Mouse (Mus musculus) hindbrain, embryonic 10.5 days (tissue): ENCODE measurements at regions not wholly inside any gene's neighbourhood (a gene's known extent, or its start where the extent isn't known, plus 50 kb on each side); places are given as distances from the start of the nearest gene placed in this dataset.
A peak's percentile ranks its signal among the peaks of the same experiment; 100 is the strongest.
"Not testable (repeated sequence)": the region's sequence is repeated elsewhere in the genome, so short reads cannot be mapped to it uniquely, and the experiment has no call there.

ENCODE experiments used
- DNase-seq: peaks from one replicate; pipeline ENCODE4 v3.0.0-alpha.2; 2017; ENCODE audit warnings: low spot score
- H3K27ac ChIP-seq: fragments of 300-500 bp; sonication (generic); 2 replicates; pipeline ENCODE4 v1.5.1; 2016; ENCODE audit warnings: mild to moderate bottlenecking, moderate library complexity
- H3K27me3 ChIP-seq: fragments of 300-500 bp; sonication (generic); 2 replicates; pipeline ENCODE4 v1.6.1; 2016; ENCODE audit warnings: mild to moderate bottlenecking; ENCODE audit not compliant: poor library complexity, insufficient read depth, severe bottlenecking
- H3K36me3 ChIP-seq: fragments of 300-500 bp; sonication (generic); 2 replicates; pipeline ENCODE4 v1.6.1; 2016; ENCODE audit warnings: mild to moderate bottlenecking, moderate library complexity
- H3K4me1 ChIP-seq: fragments of 300-500 bp; sonication (generic); replicated peaks from 2 replicates; pipeline ENCODE4 v1.6.1; 2016; ENCODE audit warnings: mild to moderate bottlenecking
- H3K4me3 ChIP-seq: fragments of 300-500 bp; sonication (generic); 2 replicates; pipeline ENCODE4 v1.5.1; 2016; ENCODE audit warnings: mild to moderate bottlenecking, moderate library complexity
- H3K9me3 ChIP-seq: fragments of 300-500 bp; sonication (generic); 2 replicates; pipeline ENCODE4 v1.6.1; 2016; ENCODE audit warnings: mild to moderate bottlenecking, moderate library complexity
- WGBS: fragments of 180-500 bp; shearing (Covaris S2); methylation state at CpG from one replicate; pipeline ENCODE4 v1.1.7; 2016; 5-methylcytosine and 5-hydroxymethylcytosine counted together

GRCm38 (mm10) chr1:184241846-184242245 is 207.7 kb upstream of the 1700056E22Rik start:
- Histone ChIP-seq H3K27me3 (no peaks in the 10 kb centered on the region), H3K36me3 (no peaks in the 10 kb centered on the region), H3K9me3 (no peaks in the 10 kb centered on the region), H3K4me3 (no peak overlapping the region), H3K4me1 (no peaks in the 10 kb centered on the region), H3K27ac (no peak overlapping the region)
- WGBS, result 63% methylated on average over 4 of the region's 4 CpGs
- no peak for DNase-seq

DNA sequence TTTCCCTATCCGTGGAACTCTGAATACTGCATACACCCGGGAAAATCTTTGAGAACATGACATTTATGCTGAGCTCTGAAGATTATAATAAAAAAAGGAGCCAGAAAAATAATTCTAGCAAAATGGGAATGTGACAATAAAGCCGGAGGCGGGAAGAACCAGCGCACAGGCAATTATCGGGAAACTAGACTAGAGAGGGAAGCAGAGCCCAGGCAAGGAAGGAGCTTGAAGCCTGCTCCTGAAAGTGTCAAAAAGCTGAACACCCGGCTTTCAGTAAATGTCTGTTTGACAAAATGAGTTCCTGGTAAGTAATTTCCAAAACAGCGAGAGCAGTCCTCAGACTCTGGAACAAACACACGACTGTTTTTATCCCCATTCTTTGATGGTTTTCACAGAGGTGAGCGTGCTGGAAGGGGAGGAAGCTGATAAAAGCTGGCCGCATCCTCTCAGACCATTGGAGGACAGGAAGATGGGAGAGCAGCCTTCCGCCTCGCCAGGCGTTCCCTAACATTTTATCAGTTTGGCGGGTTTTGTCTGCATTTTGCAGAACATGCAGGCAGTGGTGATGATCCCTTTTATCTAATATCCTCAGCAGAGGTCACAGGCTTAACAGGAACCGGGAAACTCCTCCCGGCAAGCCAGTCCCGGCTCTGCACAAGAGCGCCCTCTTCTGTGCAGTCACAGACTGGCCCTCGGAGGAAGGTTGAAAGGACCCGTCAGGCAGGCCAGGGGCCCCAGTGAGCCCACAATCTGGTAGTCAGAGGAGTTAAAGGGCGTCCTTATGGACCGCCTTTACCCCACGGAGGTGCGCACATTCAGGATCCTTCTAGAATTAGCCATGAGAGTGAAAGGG is 201.3 kb upstream of the 1700056E22Rik start:
- WGBS, result 24% methylated on average over 25 of the region's 25 CpGs
- Histone ChIP-seq H3K9me3 (no peaks in the 10 kb centered on the region), H3K27ac (peak overlapping the region; percentile 60), H3K4me3 (peak overlapping the region; percentile 36), H3K36me3 (no peaks in the 10 kb centered on the region), H3K4me1 (peaks cover 19% of the 10 kb centered on the region), H3K27me3 (no peaks in the 10 kb centered on the region)
- peak; percentile 84 for DNase-seq

DNA sequence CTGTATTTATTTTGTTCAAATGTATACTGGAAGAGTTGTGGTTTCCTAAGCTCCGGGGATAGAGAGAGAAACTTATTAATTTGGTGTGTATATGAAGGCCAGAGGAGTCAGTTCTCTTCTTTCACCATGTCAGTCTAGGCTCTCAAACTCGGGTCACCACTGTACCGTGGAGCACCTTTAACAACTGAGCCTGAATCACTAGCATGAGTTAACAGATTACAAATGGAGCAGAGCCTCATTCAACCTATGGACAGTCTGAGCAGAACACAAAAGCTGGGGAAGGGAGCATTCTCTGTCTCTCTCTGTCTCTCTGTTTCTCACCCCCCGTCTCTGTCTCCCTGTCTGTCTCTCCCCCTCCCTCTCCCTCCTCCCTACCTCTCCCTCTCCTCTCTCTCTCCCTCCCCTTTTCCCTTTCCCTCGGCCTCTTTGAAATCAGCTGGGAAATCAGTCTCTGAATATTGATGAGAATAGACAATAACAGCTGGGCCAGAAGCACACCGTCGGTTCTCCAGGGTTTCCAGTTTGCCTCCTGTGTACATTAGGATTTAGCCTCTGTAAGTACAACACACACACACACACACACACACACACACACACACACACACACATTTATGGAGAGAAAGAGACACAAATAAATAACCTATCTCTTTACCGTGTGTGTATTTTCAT is 200.4 kb upstream of the 1700056E22Rik start:
- no peaks in the 10 kb centered on the region for H3K27me3 ChIP-seq
- H3K4me3 ChIP-seq, result no peak overlapping the region
- WGBS, result 53% methylated on average over 8 of the region's 8 CpGs
- 0 out of 2 replicates have a peak overlapping the region, but pooled peaks have one; percentile 60 for H3K27ac ChIP-seq
- H3K4me1 ChIP-seq, result peaks cover 19% of the 10 kb centered on the region
- H3K9me3 ChIP-seq, result no peaks in the 10 kb centered on the region
- DNase-seq, result peak; percentile 11
- no peaks in the 10 kb centered on the region for H3K36me3 ChIP-seq

DNA sequence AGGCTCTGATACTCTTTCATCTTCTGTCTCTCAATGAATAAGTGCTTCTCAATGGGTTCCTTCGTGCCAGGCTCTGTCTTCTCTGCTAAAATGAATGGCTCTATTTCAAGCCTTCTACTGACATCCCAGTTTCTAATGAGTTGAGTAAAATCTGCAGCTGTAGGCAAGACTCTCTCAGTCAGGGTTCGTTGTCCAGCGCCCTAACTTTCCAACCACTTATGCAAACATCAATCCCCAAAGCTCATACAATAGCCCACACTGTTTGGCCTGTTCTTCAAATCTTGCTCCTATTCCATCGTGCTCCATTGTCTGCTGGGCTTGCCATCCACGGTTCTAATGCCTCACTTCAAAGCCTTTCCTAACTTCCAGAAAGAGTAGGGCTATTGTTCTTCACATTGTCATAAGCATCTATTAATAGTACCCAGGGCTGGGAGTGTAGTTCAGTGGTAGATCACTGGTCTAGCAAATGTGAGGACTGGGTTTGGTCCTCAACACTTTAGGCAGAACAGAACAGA is 199.7 kb upstream of the 1700056E22Rik start:
- H3K9me3 ChIP-seq, result no peaks in the 10 kb centered on the region
- 69% methylated on average over 5 of the region's 5 CpGs for WGBS
- no peaks in the 10 kb centered on the region for H3K27me3 ChIP-seq
- no peak for DNase-seq
- no peak overlapping the region for H3K4me3 ChIP-seq
- H3K4me1 ChIP-seq, result peaks cover 19% of the 10 kb centered on the region
- H3K36me3 ChIP-seq, result no peaks in the 10 kb centered on the region
- no peak overlapping the region for H3K27ac ChIP-seq

- Histone ChIP-seq H3K4me3 (no peak overlapping the region), H3K36me3 (no peaks in the 10 kb centered on the region), H3K27me3 (no peaks in the 10 kb centered on the region), H3K4me1 (no peaks in the 10 kb centered on the region), H3K27ac (no peak overlapping the region), H3K9me3 (no peaks in the 10 kb centered on the region)
- no peak for DNase-seq
- WGBS, result 73% methylated on average over 2 of the region's 2 CpGs
These were observed 188.2 kb upstream of the 1700056E22Rik start for GRCm38 (mm10) chr1:184222326-184222725.

- H3K27ac ChIP-seq, result no peak overlapping the region
- no peaks in the 10 kb centered on the region for H3K27me3 ChIP-seq
- no peaks in the 10 kb centered on the region for H3K9me3 ChIP-seq
- H3K36me3 ChIP-seq, result no peaks in the 10 kb centered on the region
- H3K4me3 ChIP-seq, result no peak overlapping the region
- H3K4me1 ChIP-seq, result no peaks in the 10 kb centered on the region
- no peak for DNase-seq
- 73% methylated on average over 3 of the region's 3 CpGs for WGBS
These were observed 187.7 kb upstream of the 1700056E22Rik start for GRCm38 (mm10) chr1:184221792-184222191.

- H3K27me3 ChIP-seq, result no peaks in the 10 kb centered on the region
- H3K4me1 ChIP-seq, result no peaks in the 10 kb centered on the region
- H3K4me3 ChIP-seq, result no peak overlapping the region
- H3K27ac ChIP-seq, result no peak overlapping the region
- H3K36me3 ChIP-seq, result no peaks in the 10 kb centered on the region
- 92% methylated on average over 4 of the region's 4 CpGs for WGBS
- no peaks in the 10 kb centered on the region for H3K9me3 ChIP-seq
- DNase-seq, result no peak
These were observed 163.2 kb upstream of the 1700056E22Rik start for GRCm38 (mm10) chr1:184197272-184197671.

DNA sequence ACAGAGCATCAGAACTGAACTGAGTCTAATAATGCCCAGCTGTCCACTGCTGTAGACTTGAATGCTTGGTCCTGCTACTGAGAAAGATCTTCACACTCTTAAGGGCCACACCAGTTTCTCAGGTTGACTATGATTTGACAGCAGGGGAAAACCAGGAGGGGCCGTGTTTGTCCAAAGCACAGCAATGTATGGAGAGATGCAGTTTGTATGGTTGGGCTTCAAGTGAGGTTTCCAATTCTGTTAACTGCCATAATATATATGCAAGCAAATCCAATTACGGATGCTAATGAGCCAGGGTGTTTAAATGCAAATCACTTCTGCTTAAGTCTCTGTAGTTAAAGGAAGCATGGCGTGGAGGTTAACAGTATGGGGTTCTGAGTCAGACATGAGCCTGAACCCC is 157.2 kb upstream of the 1700056E22Rik start:
- no peak overlapping the region for H3K4me3 ChIP-seq
- 81% methylated on average over 3 of the region's 3 CpGs for WGBS
- no peaks in the 10 kb centered on the region for H3K27me3 ChIP-seq
- H3K27ac ChIP-seq, result no peak overlapping the region
- no peak for DNase-seq
- no peaks in the 10 kb centered on the region for H3K9me3 ChIP-seq
- H3K4me1 ChIP-seq, result no peaks in the 10 kb centered on the region; the same call in 1 of the 2 replicates
- no peaks in the 10 kb centered on the region for H3K36me3 ChIP-seq

- H3K9me3 ChIP-seq, result no peaks in the 10 kb centered on the region
- H3K27me3 ChIP-seq, result no peaks in the 10 kb centered on the region
- no peak for DNase-seq
- H3K36me3 ChIP-seq, result no peaks in the 10 kb centered on the region
- no peak overlapping the region for H3K27ac ChIP-seq
- no peak overlapping the region for H3K4me3 ChIP-seq
- H3K4me1 ChIP-seq, result no peaks in the 10 kb centered on the region; the same call in 1 of the 2 replicates
These were observed 153.5 kb upstream of the 1700056E22Rik start for GRCm38 (mm10) chr1:184187582-184187981.

DNA sequence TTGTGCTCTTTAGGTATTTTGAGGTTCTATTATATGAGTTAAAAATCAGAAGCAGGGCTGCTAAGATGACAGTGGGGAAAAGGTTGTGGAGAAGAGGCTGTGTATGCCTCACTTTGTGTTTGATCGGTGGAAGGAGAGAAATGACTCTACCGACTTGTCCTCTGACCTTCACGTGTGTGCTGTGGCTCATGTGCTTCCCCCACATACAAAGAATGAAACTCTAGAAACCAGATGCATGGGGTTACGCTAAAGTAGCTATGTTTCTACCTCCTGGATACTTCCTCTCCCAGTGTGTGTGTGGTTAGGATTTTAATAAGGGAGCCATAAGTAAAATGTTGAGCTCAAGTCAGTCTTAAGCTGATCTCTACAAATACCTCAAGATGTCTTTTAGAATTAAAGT is 148.1 kb upstream of the 1700056E22Rik start:
- Histone ChIP-seq H3K27ac (no peak overlapping the region), H3K36me3 (no peaks in the 10 kb centered on the region), H3K4me3 (no peak overlapping the region), H3K27me3 (no peaks in the 10 kb centered on the region), H3K9me3 (no peaks in the 10 kb centered on the region), H3K4me1 (no peaks in the 10 kb centered on the region)
- DNase-seq, result no peak
- WGBS, result 91% methylated on average over 4 of the region's 4 CpGs

GRCm38 (mm10) chr1:184174416-184174815 is 140.3 kb upstream of the 1700056E22Rik start:
- not testable (repeated sequence) for H3K4me3 ChIP-seq, H3K36me3 ChIP-seq, H3K27me3 ChIP-seq, H3K27ac ChIP-seq, DNase-seq, H3K9me3 ChIP-seq, H3K4me1 ChIP-seq
- 85% methylated on average over 1 of the region's 1 CpGs for WGBS

- 79% methylated on average over 6 of the region's 6 CpGs for WGBS
- Histone ChIP-seq H3K27ac (no peak overlapping the region), H3K4me3 (no peak overlapping the region), H3K4me1 (no peaks in the 10 kb centered on the region), H3K27me3 (no peaks in the 10 kb centered on the region), H3K36me3 (no peaks in the 10 kb centered on the region), H3K9me3 (no peaks in the 10 kb centered on the region)
- no peak for DNase-seq
These were observed 139.6 kb upstream of the 1700056E22Rik start for GRCm38 (mm10) chr1:184173739-184174138.

DNA sequence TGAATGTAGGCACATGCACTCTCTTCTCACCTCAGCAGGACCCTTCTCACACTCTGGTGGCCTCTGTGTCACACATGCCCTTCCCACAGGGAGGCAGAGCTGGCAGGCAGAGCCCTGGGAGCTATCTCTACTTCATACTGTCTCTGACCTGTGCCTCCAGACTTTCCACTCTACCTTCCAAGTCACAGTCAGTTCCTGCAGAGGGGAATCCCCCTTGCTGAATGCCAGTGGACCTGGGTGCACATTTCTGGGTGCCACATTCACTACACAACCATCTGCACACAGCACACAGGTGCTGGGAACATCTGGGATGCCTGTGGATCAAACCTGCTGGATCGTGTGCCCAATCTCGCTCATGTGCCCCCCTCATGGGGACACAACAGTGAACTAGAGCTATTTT is 138.9 kb upstream of the 1700056E22Rik start:
- no peak overlapping the region for H3K4me3 ChIP-seq
- no peaks in the 10 kb centered on the region for H3K27me3 ChIP-seq
- H3K4me1 ChIP-seq, result no peaks in the 10 kb centered on the region
- H3K36me3 ChIP-seq, result no peaks in the 10 kb centered on the region
- no peak for DNase-seq
- no peak overlapping the region for H3K27ac ChIP-seq
- H3K9me3 ChIP-seq, result no peaks in the 10 kb centered on the region
- WGBS, result 96% methylated on average over 2 of the region's 2 CpGs
